Mouse (Mus musculus) kidney, postnatal 36 days (tissue): Measurements from ENCODE around the gene Met.

Source experiments
- DNase-seq, 2 experiments: peaks; one replicate each; pipeline ENCODE4 v3.0.0; 2021 to 2022; ENCODE audit warnings: mixed read lengths in 2 of 2

The Met gene

GRCm38 (mm10) chr6:17612652-17613051 is 149.1 kb downstream of the Met start:
- no peak for DNase-seq

- DNase-seq, result no peak
Observed at GRCm38 (mm10) chr6:17620823-17621222, 157.2 kb downstream of the Met start.

- DNase-seq, result no peak
Observed at GRCm38 (mm10) chr6:17621436-17621835, 157.8 kb downstream of the Met start.
